Mouse (Mus musculus) kidney, adult 11 months (tissue): ENCODE data around the gene Spin2f.
"Not testable (repeated sequence)": the region's sequence is repeated elsewhere in the genome, so short reads cannot be mapped to it uniquely, and the experiment has no call there.

ENCODE experiments used
- DNase-seq: peaks from one replicate; pipeline ENCODE4 v3.0.0; 2022

Gene Spin2f

DNA sequence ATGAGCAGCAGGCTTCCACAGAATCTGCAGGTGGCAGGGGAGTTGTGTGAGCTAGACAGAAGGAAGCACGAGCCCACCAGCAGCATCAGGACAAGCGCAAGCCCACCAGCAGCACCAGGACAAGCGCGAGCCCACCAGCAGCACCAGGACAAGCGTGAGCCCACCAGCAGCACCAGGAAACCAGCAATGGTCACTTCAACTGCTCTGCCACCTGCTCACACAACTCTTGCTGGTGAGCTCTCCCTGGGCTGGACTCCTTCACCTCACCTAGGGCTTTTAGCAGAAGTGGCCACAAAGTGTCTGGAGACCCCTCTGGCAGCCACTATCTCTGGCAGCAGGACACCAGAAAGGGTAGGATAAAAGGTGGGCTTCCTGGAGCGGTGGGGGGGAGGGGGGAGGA lies at the start of gene Spin2f:
Spin2f (plus strand) TSS at position 301 of the 400 bp plus-strand sequence.
- not testable (repeated sequence) for DNase-seq

DNA sequence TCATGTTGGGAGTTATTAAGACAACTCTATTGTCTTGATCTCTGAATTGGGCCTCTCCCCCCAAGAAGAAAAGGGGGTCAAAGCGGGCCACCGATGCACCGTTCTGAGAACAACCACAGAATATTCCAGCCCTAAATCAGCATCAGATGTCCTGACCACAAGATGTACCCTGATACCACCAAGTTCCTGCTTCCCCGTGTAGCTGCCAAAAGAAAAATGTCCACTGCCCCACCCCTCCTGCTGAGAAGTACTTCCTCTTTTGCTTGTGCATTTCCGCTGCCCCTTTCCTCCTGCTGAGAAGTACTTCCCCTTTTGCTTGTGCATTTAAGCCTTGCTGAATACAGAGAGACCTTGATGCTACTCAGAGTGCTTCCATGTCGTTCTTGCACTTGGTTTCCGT lies 41.6 kb upstream of the Spin2f start:
- not testable (repeated sequence) for DNase-seq

DNA sequence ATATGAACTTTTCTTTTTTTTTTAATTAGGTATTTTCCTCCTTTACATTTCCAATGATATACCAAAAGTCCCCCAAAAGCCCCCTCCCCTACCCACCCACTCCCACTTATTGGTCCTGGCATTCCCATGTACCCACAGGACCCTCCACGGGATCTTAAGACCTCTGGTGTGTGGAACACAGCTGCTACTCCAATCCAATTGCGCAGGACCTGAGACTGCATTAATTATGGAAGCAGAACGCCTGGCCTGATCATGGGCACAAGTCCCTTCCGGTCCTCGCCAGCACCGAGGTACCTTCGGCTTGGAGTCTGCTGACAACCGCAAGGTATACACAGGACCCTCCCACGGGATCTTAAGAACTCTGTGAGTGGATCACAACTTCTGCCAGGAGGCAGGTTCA lies 30.2 kb upstream of the Spin2f start:
- DNase-seq, result not testable (repeated sequence)

DNA sequence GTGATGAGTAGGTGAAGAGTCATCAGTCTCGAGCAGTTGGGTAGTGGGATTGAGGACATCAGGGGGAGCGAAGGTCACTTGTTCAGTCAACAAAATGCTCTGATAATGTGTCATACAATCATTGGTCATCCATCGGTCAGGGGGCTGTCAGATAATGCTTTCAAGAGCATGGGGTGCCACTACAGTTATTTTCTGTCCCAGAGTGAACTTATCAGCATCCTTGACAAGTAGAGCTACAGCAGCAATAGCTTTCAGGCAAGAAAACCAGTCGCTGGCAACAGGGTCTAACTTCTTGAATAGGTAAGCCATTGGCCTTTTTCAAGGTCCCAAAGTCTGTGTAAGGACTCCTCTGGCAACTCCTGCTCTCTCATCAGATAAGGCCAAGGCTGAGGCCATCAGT lies 18.6 kb upstream of the Spin2f start:
- not testable (repeated sequence) for DNase-seq

DNA sequence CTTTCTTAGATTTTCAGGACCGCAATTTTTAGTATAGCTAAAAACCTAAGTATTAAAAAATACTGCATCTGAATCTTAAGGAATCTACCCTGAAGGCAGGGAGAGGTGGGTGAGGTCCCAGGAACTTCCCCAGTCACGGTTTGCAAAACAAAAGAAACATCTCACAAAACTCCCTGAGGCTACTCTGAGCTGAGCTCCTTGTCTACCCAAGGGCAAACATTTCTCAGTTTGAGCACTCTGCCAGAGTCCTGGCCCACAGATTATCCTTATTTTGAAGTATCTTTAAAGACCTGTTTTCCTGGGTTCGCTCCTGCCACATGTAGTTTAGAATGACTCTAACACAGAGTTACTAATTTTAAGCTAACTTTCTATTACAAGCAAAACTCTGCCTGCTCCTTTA lies 11.9 kb upstream of the Spin2f start:
- not testable (repeated sequence) for DNase-seq
